Mouse (Mus musculus): ENCODE data around the gene Cnot1. TPM values are rescaled to one million over a fixed set of nuclear protein-coding genes. Genes with fewer than 3 reads are reported as not detected.

The Cnot1 gene
- polyA plus RNA-seq, 1 experiment from 2014 or later: 136 TPM

DNA sequence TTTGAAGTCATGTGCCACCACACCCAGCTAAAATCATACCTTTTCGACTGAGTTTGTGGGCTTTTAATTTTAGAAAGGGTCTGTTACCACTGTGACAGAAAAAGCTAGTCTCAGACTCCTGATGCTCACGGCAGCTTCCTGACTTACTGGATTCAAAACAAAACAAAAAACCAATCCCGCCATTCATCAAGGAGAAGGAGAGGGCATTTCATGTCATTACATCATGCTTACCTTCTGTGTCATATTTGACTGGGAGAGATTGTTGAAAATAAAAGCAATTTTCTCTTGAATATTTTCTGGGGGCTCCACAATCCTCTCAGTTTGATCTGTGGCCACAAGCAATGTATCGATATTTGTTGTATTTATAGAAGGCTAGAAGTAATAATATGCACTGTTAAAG lies 59.2 kb downstream of the Cnot1 start:
- ATAC-seq (replicated peaks; ENCODE audit: low FRiP score): no peak
- Histone ChIP-seq H3K9ac (ENCODE audit: low read length) (no peak overlapping the region), H3K27ac (ENCODE audit: low read depth, low read length) (no peak overlapping the region), H3K9me3 (ENCODE audit: control insufficient read depth, low read length) (no peaks in the 10 kb centered on the region), H3K4me1 (replicated peaks; ENCODE audit: control insufficient read depth, insufficient read depth, low read length) (no peaks in the 10 kb centered on the region), H3K4me2 (ENCODE audit: low read depth, low read length, severe bottlenecking) (no peak overlapping the region), H3K4me3 (ENCODE audit: low read depth, low read length) (no peak overlapping the region), H3K36me3 (ENCODE audit: control insufficient read depth, insufficient read depth, low read length) (peaks cover 21% of the 10 kb centered on the region; the same call in 1 of the 2 replicates), H3K27me3 (ENCODE audit: control insufficient read depth, insufficient read depth, low read length) (no peaks in the 10 kb centered on the region)
- DNase-seq (ENCODE audit: low spot score): no peak
- 92% methylated on average over 4 of the region's 4 CpGs for WGBS

DNA sequence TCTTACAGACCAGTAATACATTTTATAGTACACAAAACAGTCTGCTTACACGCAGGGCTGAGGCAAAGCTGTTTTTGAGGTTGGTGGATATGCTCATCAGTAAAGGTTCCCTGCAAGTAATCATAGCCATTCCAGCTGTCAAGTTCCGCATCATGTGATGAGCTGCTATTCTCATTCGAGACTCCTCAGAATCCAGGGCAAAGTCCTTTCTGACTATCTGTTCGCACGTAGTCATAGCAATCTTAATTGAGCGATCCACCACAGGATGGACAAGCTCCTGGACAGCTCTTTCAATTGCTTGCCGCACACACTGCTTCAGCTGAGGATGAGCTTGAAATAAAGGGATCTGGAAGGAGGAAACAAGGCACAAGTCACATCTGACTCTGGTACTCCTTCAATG lies 65.5 kb downstream of the Cnot1 start:
- no peaks in the 10 kb centered on the region for H3K4me1 ChIP-seq (replicated peaks; ENCODE audit: control insufficient read depth, insufficient read depth, low read length)
- DNase-seq (ENCODE audit: low spot score): no peak
- H3K4me3 ChIP-seq (ENCODE audit: low read depth, low read length): no peak overlapping the region
- no peak overlapping the region for H3K9ac ChIP-seq (ENCODE audit: low read length)
- no peak for ATAC-seq (replicated peaks; ENCODE audit: low FRiP score)
- H3K27me3 ChIP-seq (ENCODE audit: control insufficient read depth, insufficient read depth, low read length): no peaks in the 10 kb centered on the region
- H3K9me3 ChIP-seq (ENCODE audit: control insufficient read depth, low read length): no peaks in the 10 kb centered on the region
- H3K36me3 ChIP-seq (ENCODE audit: control insufficient read depth, insufficient read depth, low read length): peaks cover 23% of the 10 kb centered on the region; the same call in 1 of the 2 replicates
- H3K4me2 ChIP-seq (ENCODE audit: low read depth, low read length, severe bottlenecking): no peak overlapping the region
- H3K27ac ChIP-seq (ENCODE audit: low read depth, low read length): no peak overlapping the region
- WGBS: 91% methylated on average over 7 of the region's 7 CpGs

DNA sequence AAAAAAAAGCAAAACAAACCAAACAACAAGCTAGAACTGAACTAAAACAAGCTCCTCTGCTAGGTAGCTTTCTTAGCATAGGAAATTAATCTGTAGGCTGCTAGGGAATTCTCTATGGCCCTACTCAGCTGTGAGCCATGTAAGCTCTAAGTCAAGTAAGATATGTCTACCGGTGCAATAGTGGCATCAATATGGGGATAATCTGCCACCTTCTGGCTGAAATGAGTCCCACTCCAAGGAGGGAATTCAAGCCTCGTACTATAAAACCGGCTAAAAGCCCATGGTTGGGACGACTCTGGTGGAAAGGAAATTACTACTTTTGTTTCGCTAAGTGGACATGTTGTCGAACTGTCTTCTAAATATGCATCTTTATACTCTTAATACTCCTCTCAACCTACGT lies 68.7 kb downstream of the Cnot1 start:
- H3K9me3 ChIP-seq (ENCODE audit: control insufficient read depth, low read length): no peaks in the 10 kb centered on the region
- no peak for DNase-seq (ENCODE audit: low spot score)
- H3K27ac ChIP-seq (ENCODE audit: low read depth, low read length): no peak overlapping the region
- H3K36me3 ChIP-seq (ENCODE audit: control insufficient read depth, insufficient read depth, low read length): peaks cover 26% of the 10 kb centered on the region
- WGBS: 87% methylated on average over 7 of the region's 7 CpGs
- no peaks in the 10 kb centered on the region for H3K4me1 ChIP-seq (replicated peaks; ENCODE audit: control insufficient read depth, insufficient read depth, low read length)
- no peak overlapping the region for H3K9ac ChIP-seq (ENCODE audit: low read length)
- no peaks in the 10 kb centered on the region for H3K27me3 ChIP-seq (ENCODE audit: control insufficient read depth, insufficient read depth, low read length)
- no peak for ATAC-seq (replicated peaks; ENCODE audit: low FRiP score)
- no peak overlapping the region for H3K4me2 ChIP-seq (ENCODE audit: low read depth, low read length, severe bottlenecking)
- H3K4me3 ChIP-seq (ENCODE audit: low read depth, low read length): no peak overlapping the region

DNA sequence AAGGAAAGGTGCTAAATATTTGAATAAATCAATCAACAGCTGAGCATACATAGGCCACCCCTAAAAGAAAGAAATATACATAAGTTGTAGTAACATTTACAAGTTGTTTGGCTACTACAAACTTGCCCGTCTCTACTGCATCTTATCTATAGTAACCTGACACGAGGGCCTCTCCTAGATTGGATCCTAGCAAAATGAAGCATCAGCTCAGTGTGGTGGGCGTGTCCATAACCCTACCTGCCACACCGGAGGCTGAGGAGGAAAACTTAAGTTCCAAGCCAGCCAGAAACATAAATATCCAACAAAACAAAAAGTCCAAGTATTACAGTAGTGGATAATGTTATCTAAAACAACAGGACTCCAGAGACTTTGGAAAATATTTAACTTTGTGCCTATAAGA lies 79.6 kb downstream of the Cnot1 start:
- peaks cover 29% of the 10 kb centered on the region for H3K36me3 ChIP-seq (ENCODE audit: control insufficient read depth, insufficient read depth, low read length)
- H3K4me1 ChIP-seq (replicated peaks; ENCODE audit: control insufficient read depth, insufficient read depth, low read length): no peaks in the 10 kb centered on the region
- H3K4me3 ChIP-seq (ENCODE audit: low read depth, low read length): no peak overlapping the region
- ATAC-seq (replicated peaks; ENCODE audit: low FRiP score) (no peak), DNase-seq (ENCODE audit: low spot score) (no peak)
- H3K9me3 ChIP-seq (ENCODE audit: control insufficient read depth, low read length): no peaks in the 10 kb centered on the region
- no peaks in the 10 kb centered on the region for H3K27me3 ChIP-seq (ENCODE audit: control insufficient read depth, insufficient read depth, low read length)
- no peak overlapping the region for H3K9ac ChIP-seq (ENCODE audit: low read length)
- no peak overlapping the region for H3K27ac ChIP-seq (ENCODE audit: low read depth, low read length)
- no peak overlapping the region for H3K4me2 ChIP-seq (ENCODE audit: low read depth, low read length, severe bottlenecking)
- 91% methylated on average over 4 of the region's 4 CpGs for whole genome bisulfite sequencing

DNA sequence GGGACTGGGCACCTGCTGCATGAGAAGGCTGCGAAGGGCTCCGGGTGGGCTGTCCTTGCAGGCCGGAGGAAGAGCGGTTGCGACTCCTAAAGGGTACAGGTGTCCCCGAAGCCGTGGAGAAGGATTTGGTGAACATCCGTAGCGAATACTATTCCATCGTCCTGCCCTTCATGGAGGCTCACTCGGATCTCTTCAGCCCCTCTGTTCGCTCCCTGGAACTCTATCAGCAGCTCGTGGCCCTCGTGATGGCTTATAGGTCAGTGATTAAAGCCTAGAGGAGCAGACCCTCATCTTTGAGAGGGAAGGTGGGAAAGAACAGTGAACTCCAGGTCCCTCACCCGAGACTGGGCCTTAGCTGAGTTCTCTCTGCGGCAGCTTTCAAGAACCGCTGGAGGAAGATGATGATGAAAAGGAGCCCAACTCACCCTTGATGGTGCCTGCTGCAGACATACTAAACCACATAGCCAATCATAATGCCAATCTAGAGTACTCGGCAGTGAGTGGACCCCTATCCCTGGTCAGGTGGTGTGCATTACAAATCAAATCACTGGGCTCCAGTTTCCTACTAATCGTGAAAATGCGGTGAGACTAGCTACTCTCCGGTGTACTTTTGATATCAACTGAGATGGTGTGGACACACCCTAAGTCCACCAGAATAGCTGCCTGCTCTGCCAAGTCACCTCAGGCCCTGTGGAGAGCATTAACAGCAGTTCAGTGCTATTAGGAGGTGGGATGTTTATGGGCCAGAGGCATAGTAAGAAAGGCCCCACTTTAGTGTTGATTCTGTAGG lies 90.5 kb downstream of the Cnot1 start:
- Histone ChIP-seq H3K36me3 (ENCODE audit: control insufficient read depth, insufficient read depth, low read length) (no peaks in the 10 kb centered on the region), H3K27me3 (ENCODE audit: control insufficient read depth, insufficient read depth, low read length) (no peaks in the 10 kb centered on the region), H3K27ac (ENCODE audit: low read depth, low read length) (no peak overlapping the region), H3K4me1 (replicated peaks; ENCODE audit: control insufficient read depth, insufficient read depth, low read length) (peaks cover 8% of the 10 kb centered on the region; the same call in 1 of the 2 replicates), H3K4me2 (ENCODE audit: low read depth, low read length, severe bottlenecking) (peak overlapping the region; percentile 85), H3K9me3 (ENCODE audit: control insufficient read depth, low read length) (no peaks in the 10 kb centered on the region), H3K9ac (ENCODE audit: low read length) (peak overlapping the region; percentile 82), H3K4me3 (ENCODE audit: low read depth, low read length) (peak overlapping the region; percentile 80)
- 20% methylated on average over 21 of the region's 21 CpGs for whole genome bisulfite sequencing
- DNase-seq (ENCODE audit: low spot score) (no peak), ATAC-seq (replicated peaks; ENCODE audit: low FRiP score) (0 out of 2 replicates have a peak, but pooled peaks have one; percentile 1)

DNA sequence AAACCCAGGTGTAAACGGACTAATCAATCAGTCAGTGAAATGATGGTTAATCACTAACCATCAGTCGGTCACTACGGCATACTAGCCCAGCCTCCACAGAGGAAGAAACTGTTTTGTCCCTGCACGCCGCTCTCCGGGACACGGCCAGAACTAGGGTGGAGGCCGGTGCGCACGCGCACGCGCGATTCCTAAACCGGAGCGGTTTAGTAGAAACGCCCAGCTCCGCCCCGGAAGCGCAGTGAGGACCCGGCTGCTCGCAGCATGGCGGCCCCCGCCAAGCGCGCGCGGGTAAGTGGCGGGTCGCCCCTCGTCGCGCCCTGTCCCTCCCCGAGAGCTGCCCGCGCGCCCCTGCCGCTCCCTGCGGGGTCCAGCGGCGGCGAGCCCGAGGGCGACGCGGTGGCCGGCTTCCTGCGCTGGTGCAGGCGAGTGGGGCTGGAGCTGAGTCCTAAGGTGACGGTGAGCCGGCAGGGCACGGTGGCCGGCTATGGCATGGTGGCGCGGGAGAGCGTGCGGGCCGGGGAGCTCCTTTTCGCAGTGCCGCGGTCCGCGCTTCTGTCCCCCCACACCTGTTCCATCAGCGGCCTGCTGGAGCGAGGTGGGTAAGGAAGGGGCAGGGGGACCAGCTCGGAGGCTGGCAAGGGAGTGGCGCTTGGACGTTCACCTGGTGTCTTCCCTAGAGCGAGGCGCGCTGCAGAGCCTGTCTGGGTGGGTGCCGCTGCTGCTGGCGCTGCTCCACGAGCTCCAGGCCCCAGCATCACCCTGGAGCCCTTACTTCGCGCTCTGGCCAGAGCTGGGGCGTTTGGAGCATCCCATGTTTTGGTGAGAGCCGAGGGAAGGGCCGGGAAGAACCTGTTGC lies 91.4 kb downstream of the Cnot1 start, which contains the start of gene Setd6:
TSS of gene Setd6 (plus strand) at position 206 of the 856 bp plus-strand sequence.
- H3K4me1 ChIP-seq (replicated peaks; ENCODE audit: control insufficient read depth, insufficient read depth, low read length): peaks cover 8% of the 10 kb centered on the region; the same call in 1 of the 2 replicates
- ATAC-seq (replicated peaks; ENCODE audit: low FRiP score): peak; percentile 89
- H3K27me3 ChIP-seq (ENCODE audit: control insufficient read depth, insufficient read depth, low read length): no peaks in the 10 kb centered on the region
- under 1% methylated on average over 79 of the region's 79 CpGs for WGBS
- H3K4me2 ChIP-seq (ENCODE audit: low read depth, low read length, severe bottlenecking): peak within 1 kb of the TSS; percentile 85
- H3K9me3 ChIP-seq (ENCODE audit: control insufficient read depth, low read length): no peaks in the 10 kb centered on the region
- DNase-seq (ENCODE audit: low spot score): peak; percentile 93
- peak within 1 kb of the TSS; percentile 80 for H3K4me3 ChIP-seq (ENCODE audit: low read depth, low read length)
- H3K9ac ChIP-seq (ENCODE audit: low read length): peak within 1 kb of the TSS; percentile 82
- no peak within 1 kb of the TSS for H3K27ac ChIP-seq (ENCODE audit: low read depth, low read length)
- H3K36me3 ChIP-seq (ENCODE audit: control insufficient read depth, insufficient read depth, low read length): no peaks in the 10 kb centered on the region

DNA sequence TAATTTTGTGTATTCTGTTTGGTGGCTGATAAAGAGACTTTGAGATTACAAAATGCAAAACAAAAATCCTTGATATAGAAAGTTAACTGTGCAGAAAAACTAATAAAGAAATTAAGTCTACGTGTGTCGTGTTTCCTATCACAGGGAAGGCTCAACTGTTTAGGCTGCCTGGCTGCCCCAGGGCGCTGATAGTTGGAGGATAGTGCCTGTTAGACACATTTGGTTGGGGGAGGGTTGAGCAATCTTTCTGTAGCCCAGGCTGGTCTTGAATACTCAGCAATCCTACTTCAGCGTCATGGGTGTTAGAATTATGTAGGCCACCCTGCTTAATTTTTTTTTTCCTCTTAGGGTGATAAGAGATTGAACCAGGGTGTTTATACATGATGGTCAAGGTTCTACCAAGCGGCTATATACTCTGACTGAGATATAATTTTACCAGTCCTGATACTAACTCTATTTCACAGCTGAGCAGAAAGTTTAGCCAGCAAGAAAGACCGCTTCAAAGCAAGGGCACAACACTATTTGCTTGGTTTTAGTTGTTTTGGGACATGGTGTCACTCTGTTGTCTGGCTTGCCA lies 92.3 kb downstream of the Cnot1 start:
- Histone ChIP-seq H3K4me1 (replicated peaks; ENCODE audit: control insufficient read depth, insufficient read depth, low read length) (peaks cover 8% of the 10 kb centered on the region; the same call in 1 of the 2 replicates), H3K9ac (ENCODE audit: low read length) (peak overlapping the region; percentile 82), H3K9me3 (ENCODE audit: control insufficient read depth, low read length) (no peaks in the 10 kb centered on the region), H3K36me3 (ENCODE audit: control insufficient read depth, insufficient read depth, low read length) (no peaks in the 10 kb centered on the region), H3K27me3 (ENCODE audit: control insufficient read depth, insufficient read depth, low read length) (no peaks in the 10 kb centered on the region), H3K27ac (ENCODE audit: low read depth, low read length) (no peak overlapping the region), H3K4me3 (ENCODE audit: low read depth, low read length) (no peak overlapping the region), H3K4me2 (ENCODE audit: low read depth, low read length, severe bottlenecking) (peak overlapping the region; percentile 85)
- ATAC-seq (replicated peaks; ENCODE audit: low FRiP score): no peak
- DNase-seq (ENCODE audit: low spot score): peak; percentile 28
- 83% methylated on average over 6 of the region's 6 CpGs for WGBS

DNA sequence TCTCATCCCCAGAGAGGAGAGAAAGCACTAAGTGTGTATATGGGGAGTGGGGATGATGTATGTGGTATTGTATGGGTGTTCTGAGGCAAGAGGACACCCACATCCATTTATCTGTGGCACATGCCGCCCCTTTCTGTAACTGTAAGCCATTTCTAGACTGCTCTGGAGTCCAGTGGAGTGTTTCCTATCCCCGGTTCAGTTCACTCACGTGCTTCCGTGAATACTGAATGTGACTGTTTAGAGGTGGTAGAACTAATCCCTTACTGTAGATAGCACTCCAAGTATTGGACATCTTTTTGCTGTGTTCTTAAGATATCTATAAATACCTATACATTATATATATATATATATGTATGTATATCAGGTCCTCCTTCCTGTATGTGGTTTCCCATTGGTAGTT lies 92.9 kb downstream of the Cnot1 start:
- ATAC-seq (replicated peaks; ENCODE audit: low FRiP score): no peak
- Histone ChIP-seq H3K36me3 (ENCODE audit: control insufficient read depth, insufficient read depth, low read length) (no peaks in the 10 kb centered on the region), H3K9ac (ENCODE audit: low read length) (no peak overlapping the region), H3K4me3 (ENCODE audit: low read depth, low read length) (no peak overlapping the region), H3K27me3 (ENCODE audit: control insufficient read depth, insufficient read depth, low read length) (no peaks in the 10 kb centered on the region), H3K9me3 (ENCODE audit: control insufficient read depth, low read length) (no peaks in the 10 kb centered on the region), H3K27ac (ENCODE audit: low read depth, low read length) (no peak overlapping the region), H3K4me2 (ENCODE audit: low read depth, low read length, severe bottlenecking) (no peak overlapping the region), H3K4me1 (replicated peaks; ENCODE audit: control insufficient read depth, insufficient read depth, low read length) (peaks cover 8% of the 10 kb centered on the region; the same call in 1 of the 2 replicates)
- 92% methylated on average over 4 of the region's 4 CpGs for WGBS
- DNase-seq (ENCODE audit: low spot score): no peak

All from forebrain, embryonic 11.5 days (tissue).